Mouse (Mus musculus) MEL (cell line): ENCODE data around the gene Mast1.

ENCODE experiments used
- GATA1 ChIP-seq: IDR thresholded peaks from 2 replicates; pipeline ENCODE4 v1.6.1; 2011; ENCODE audit warnings: low read depth, low read length, improper control_type of control experiment
- MAFK ChIP-seq: IDR thresholded peaks from 2 replicates; pipeline ENCODE4 v1.6.1; 2011; ENCODE audit warnings: low read depth, mild to moderate bottlenecking, low read length, improper control_type of control experiment, borderline replicate concordance
- MAX ChIP-seq: IDR thresholded peaks from 2 replicates; pipeline ENCODE4 v1.6.1; 2011; ENCODE audit warnings: low read length, improper control_type of control experiment
- NRF1 ChIP-seq: IDR thresholded peaks from 2 replicates; pipeline ENCODE4 v1.6.1; 2014; ENCODE audit warnings: low read depth, mild to moderate bottlenecking, inconsistent platforms, low read length, improper control_type of control experiment, moderate library complexity; ENCODE audit not compliant: poor library complexity, insufficient read depth, severe bottlenecking
- TAL1 ChIP-seq: IDR thresholded peaks from 2 replicates; pipeline ENCODE4 v1.6.1; 2012; ENCODE audit warnings: mild to moderate bottlenecking, inconsistent platforms, low read length, moderate library complexity, mixed read lengths
- UBTF ChIP-seq: IDR thresholded peaks from 2 replicates; pipeline ENCODE4 v1.6.1; 2012; ENCODE audit warnings: low read depth, mild to moderate bottlenecking, inconsistent platforms, low read length, improper control_type of control experiment, moderate library complexity, borderline replicate concordance; ENCODE audit not compliant: insufficient read depth
- USF1 ChIP-seq: IDR thresholded peaks from 2 replicates; pipeline ENCODE4 v1.6.1; 2014; ENCODE audit warnings: low read depth, mild to moderate bottlenecking, inconsistent platforms, low read length, improper control_type of control experiment, moderate library complexity

DNA sequence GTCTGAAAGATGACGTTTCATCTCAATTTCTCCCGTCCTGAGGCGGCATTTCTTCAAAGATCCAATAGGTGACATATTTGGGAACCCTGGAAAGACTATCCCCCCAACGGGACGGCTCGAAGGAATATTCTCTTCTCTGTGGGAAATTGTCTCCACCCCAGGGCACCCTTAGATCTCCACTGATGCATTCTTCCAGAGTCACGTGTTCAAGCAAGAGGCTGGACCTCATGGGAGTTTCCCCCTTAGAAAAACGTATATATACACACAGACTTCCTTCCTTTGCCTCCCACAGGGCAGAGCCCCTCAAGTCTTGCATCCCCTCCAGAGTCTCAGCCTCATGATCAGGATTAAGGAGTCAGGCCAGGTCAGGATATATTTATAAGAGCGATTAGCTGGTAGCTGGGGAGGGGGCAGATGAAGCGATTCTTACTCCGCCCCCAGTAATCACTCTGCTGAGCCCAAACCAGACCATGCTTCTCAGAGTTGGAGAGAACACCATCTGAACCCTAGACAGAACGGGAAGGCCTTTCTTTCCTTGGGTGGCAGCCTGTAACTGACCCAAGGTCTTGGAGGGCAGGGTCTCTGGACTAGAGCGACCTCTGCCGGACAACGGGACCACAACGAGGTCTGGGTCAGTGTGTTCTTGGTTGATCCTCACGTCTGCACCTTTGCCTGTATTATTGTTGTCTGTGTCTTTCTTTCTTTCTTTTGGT lies 9.5 kb upstream of the Mast1 start, which contains the start of gene Rtbdn:
- TF ChIP-seq USF1, result no peak
- TF ChIP-seq UBTF, result no peak
- no peak for TF ChIP-seq MAX
- TF ChIP-seq NRF1, result no peak
- no peak for TF ChIP-seq TAL1
- no peak for TF ChIP-seq MAFK
- TF ChIP-seq GATA1, result no peak
